ENCODE assay signal across 8 mouse cellular contexts in genomic region chr2:45108521-45109091, GRCm38 (mm10). TPM values are rescaled to one million over a fixed set of nuclear protein-coding genes. Genes with fewer than 3 reads are reported as not detected.
DNase-seq lines count a peak whose midpoint lies in the region; ATAC-seq and TF ChIP-seq lines count a peak whose summit lies in the region.

No protein-coding gene starts in this region.

- peaks cover 13% of the 10 kb centered on the region; the same call in 1 of the 2 replicates for H3K4me1 ChIP-seq in forebrain, postnatal 0 days (ENCODE audit: insufficient read depth)
- peaks cover 11% of the 10 kb centered on the region; the same call in 1 of the 2 replicates for H3K4me1 ChIP-seq in lung, embryonic 14.5 days (ENCODE audit: insufficient read depth)

- peak overlapping the region; percentile 95 for H3K9ac ChIP-seq in forebrain, postnatal 0 days
- H3K9ac ChIP-seq in lung, embryonic 14.5 days = peak overlapping the region; percentile 100

- no peaks in the 10 kb centered on the region for H3K9me3 ChIP-seq in forebrain, postnatal 0 days (ENCODE audit: low read length)
- no peaks in the 10 kb centered on the region for H3K9me3 ChIP-seq in lung, embryonic 14.5 days (ENCODE audit: low read depth, low read length)

- H3K27me3 ChIP-seq in forebrain, postnatal 0 days (ENCODE audit: insufficient read depth, low read length) = no peaks in the 10 kb centered on the region
- H3K27me3 ChIP-seq in lung, embryonic 14.5 days (ENCODE audit: insufficient read depth, low read length) = 0 out of 2 replicates have a peak, but pooled peaks cover 5% of the 10 kb centered on the region

- peak overlapping the region; percentile 56 for H3K4me3 ChIP-seq in forebrain, postnatal 0 days (ENCODE audit: low read depth, low read length)
- peak overlapping the region; percentile 85 for H3K4me3 ChIP-seq in lung, embryonic 14.5 days (ENCODE audit: low read depth, low read length)

- H3K27ac ChIP-seq in forebrain, postnatal 0 days (ENCODE audit: low read depth, low read length) = peak overlapping the region; percentile 98
- peak overlapping the region; percentile 99 for H3K27ac ChIP-seq in lung, embryonic 14.5 days (ENCODE audit: low read depth)

- WGBS in forebrain, postnatal 0 days = under 1% methylated on average over 23 of the region's 25 CpGs
- WGBS in lung, embryonic 14.5 days = under 1% methylated on average over 25 of the region's 25 CpGs

- H3K4me2 ChIP-seq in forebrain, postnatal 0 days (ENCODE audit: low read depth) = peak overlapping the region; percentile 69
- peak overlapping the region; percentile 83 for H3K4me2 ChIP-seq in lung, embryonic 14.5 days

- peak; percentile 40 for ATAC-seq in forebrain, postnatal 0 days
- ATAC-seq in lung, embryonic 14.5 days (ENCODE audit: insufficient read depth) = peak; percentile 45

- no peaks in the 10 kb centered on the region for H3K36me3 ChIP-seq in forebrain, postnatal 0 days (ENCODE audit: insufficient read depth)
- H3K36me3 ChIP-seq in lung, embryonic 14.5 days (ENCODE audit: insufficient read depth) = peaks cover 31% of the 10 kb centered on the region

- DNase-seq in kidney, adult 18-20 months = peak; percentile 66
- no peak for DNase-seq in kidney, adult 11 months
- peak; percentile 70 for DNase-seq in adrenal gland, postnatal 10 days
- peak; percentile 79 for DNase-seq in forebrain, postnatal 0 days
- peak; percentile 48 for DNase-seq in induced T-regulatory cell, adult 2 months (ENCODE audit: low read depth)
- DNase-seq in lung, embryonic 14.5 days = peak; percentile 72
- peak; percentile 63 for DNase-seq in retina, embryonic 14.5 days (ENCODE audit: low spot score)
- DNase-seq in cerebellum, adult 11-12 months = no peak

- no peak for TF ChIP-seq CTCF in forebrain, postnatal 0 days (IDR thresholded peaks at IDR 0.05; ENCODE audit: low read depth)
- TF ChIP-seq CTCF in lung, embryonic 14.5 days (IDR thresholded peaks at IDR 0.05; ENCODE audit: low read depth) = no peak

RNA-seq across cellular contexts. Expression of gene Zeb2, which starts 8.6 kb away (rescaled TPM):
- total RNA-seq in adrenal gland, postnatal 10 days (2021) = 100 to 1,000 TPM; 129 to 138 TPM
- total RNA-seq in forebrain, postnatal 0 days (2014; rRNA removed) = 150 and 186 TPM in 2 replicates
- 47.7 and 50.6 TPM in 2 replicates for polyA plus RNA-seq in forebrain, postnatal 0 days (2015; fragmentation: Nextera tagmentation; extraction: Ambion mirVana)
- polyA plus RNA-seq in lung, embryonic 14.5 days (2014; fragmentation: Nextera tagmentation; extraction: Ambion mirVana) = 90.1 and 90.4 TPM in 2 replicates

Comparison
In these comparisons a context has a peak if more than half of its experiments do, and no peak if none do; other contexts are left out.
1. DNase-seq: peak in kidney, adult 18-20 months (single experiment), adrenal gland, postnatal 10 days (single experiment), forebrain, postnatal 0 days (single experiment), induced T-regulatory cell, adult 2 months (single experiment), lung, embryonic 14.5 days (single experiment) and retina, embryonic 14.5 days (single experiment); none in kidney, adult 11 months (single experiment) and cerebellum, adult 11-12 months (single experiment).